Mouse (Mus musculus): ENCODE results near the gene Adgrg3. TPM values are rescaled to one million over a fixed set of nuclear protein-coding genes. Genes with fewer than 3 reads are reported as not detected.

The Adgrg3 gene
- polyA plus RNA-seq, 1 experiment, result 19.4 TPM

DNA sequence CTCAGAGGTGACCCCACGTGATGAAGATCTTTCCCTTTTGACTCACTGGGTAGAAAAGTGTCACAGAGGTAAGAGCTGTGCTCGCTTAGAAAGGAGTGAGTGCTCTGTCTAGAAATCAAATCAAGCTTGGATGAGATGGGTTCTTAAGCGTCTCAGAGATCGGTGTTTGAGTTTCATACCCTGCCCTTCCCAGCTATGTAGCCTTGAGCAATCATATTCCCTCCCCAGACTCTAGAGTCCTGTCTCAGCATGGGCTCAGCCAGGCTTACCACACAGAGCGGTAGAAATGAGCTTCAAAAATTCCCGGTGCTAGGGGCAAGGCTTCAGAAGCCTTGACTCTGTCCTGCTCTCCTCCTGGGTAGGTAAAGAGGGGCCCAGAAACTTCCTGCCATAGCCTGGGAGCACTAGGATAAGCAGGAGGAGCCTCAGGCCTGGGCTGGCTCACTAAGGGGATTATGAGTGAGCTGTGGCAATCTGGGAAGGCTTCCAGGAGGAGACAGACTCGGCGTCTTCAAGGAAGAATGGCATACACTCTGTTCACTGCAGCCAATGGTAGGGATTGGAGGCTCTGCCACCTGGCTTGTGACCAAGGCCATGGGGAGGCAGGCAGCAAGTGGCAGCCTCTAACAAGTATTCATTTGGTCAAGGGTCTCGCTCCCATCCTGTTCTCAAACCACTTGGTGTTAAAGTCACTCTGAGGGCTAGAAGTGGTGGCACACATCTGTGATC, 24.3 kb upstream of the Adgrg3 start:
- Histone ChIP-seq H3K36me3 (ENCODE audit: control insufficient read depth, insufficient read depth) (no peaks in the 10 kb centered on the region), H3K27me3 (ENCODE audit: control insufficient read depth, insufficient read depth, insufficient read length) (no peaks in the 10 kb centered on the region), H3ac (ENCODE audit: control insufficient read depth, insufficient read length, low read depth) (no peak overlapping the region), H3K4me3 (ENCODE audit: insufficient read depth, poor library complexity, severe bottlenecking) (no peak overlapping the region), H3K79me2 (ENCODE audit: control insufficient read depth, insufficient read depth) (no peaks in the 10 kb centered on the region), H3K79me3 (ENCODE audit: low read depth) (no peaks in the 10 kb centered on the region)
- TF ChIP-seq MAX (IDR thresholded peaks at IDR 0.05) (no peak), MYOD1 (IDR thresholded peaks at IDR 0.05; ENCODE audit: control insufficient read depth, insufficient read length, low read depth) (no peak), FOSL1 (IDR thresholded peaks at IDR 0.05; ENCODE audit: insufficient read depth, low read length, poor library complexity, severe bottlenecking) (no peak), CEBPB (IDR thresholded peaks at IDR 0.05; ENCODE audit: low read depth) (no peak), USF1 (IDR thresholded peaks at IDR 0.05; ENCODE audit: low read depth) (no peak), CTCF (IDR thresholded peaks at IDR 0.05; ENCODE audit: control insufficient read depth, insufficient read depth, insufficient read length) (no peak), MYOG (IDR thresholded peaks at IDR 0.05; ENCODE audit: control insufficient read depth, extremely low read depth, insufficient read length) (no peak)

DNA sequence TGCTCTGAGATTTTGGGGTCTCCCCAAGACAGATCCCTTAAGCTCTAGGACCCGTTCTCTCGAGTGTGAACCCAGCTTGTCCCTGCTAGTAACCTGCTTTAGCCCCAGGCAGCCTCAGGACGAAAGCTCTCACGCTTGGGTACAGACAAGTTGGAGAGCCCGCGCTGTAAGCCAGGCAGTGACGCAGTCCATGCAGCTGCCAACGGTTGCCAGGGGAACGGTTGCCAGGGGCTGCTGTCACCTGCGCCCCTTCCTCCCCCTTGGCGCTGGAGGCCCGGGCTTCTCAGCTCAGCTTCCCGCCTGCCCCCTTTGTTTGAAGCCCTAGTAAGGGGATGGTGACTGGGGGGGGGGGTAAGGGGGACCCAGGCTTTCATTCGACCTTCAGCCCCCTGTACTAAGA, 23.5 kb upstream of the Adgrg3 start:
- no peaks in the 10 kb centered on the region for H3K79me2 ChIP-seq (ENCODE audit: control insufficient read depth, insufficient read depth)
- no peak for TF ChIP-seq FOSL1 (IDR thresholded peaks at IDR 0.05; ENCODE audit: insufficient read depth, low read length, poor library complexity, severe bottlenecking)
- no peak for TF ChIP-seq CEBPB (IDR thresholded peaks at IDR 0.05; ENCODE audit: low read depth)
- no peak for TF ChIP-seq USF1 (IDR thresholded peaks at IDR 0.05; ENCODE audit: low read depth)
- TF ChIP-seq MYOG (IDR thresholded peaks at IDR 0.05; ENCODE audit: control insufficient read depth, extremely low read depth, insufficient read length), result no peak
- no peaks in the 10 kb centered on the region for H3K36me3 ChIP-seq (ENCODE audit: control insufficient read depth, insufficient read depth)
- H3K79me3 ChIP-seq (ENCODE audit: low read depth), result no peaks in the 10 kb centered on the region
- H3ac ChIP-seq (ENCODE audit: control insufficient read depth, insufficient read length, low read depth), result no peak overlapping the region
- no peak overlapping the region for H3K4me3 ChIP-seq (ENCODE audit: insufficient read depth, poor library complexity, severe bottlenecking)
- no peaks in the 10 kb centered on the region for H3K27me3 ChIP-seq (ENCODE audit: control insufficient read depth, insufficient read depth, insufficient read length)

GRCm38 (mm10) chr8:94994510-94994909, 23.0 kb upstream of the Adgrg3 start:
- no peaks in the 10 kb centered on the region for H3K79me3 ChIP-seq (ENCODE audit: low read depth)
- H3K79me2 ChIP-seq (ENCODE audit: control insufficient read depth, insufficient read depth), result no peaks in the 10 kb centered on the region
- H3ac ChIP-seq (ENCODE audit: control insufficient read depth, insufficient read length, low read depth), result no peak overlapping the region
- H3K4me3 ChIP-seq (ENCODE audit: insufficient read depth, poor library complexity, severe bottlenecking), result no peak overlapping the region
- TF ChIP-seq MAX (IDR thresholded peaks at IDR 0.05) (no peak), MYOG (IDR thresholded peaks at IDR 0.05; ENCODE audit: control insufficient read depth, extremely low read depth, insufficient read length) (no peak), MYOD1 (IDR thresholded peaks at IDR 0.05; ENCODE audit: control insufficient read depth, insufficient read length, low read depth) (no peak), CTCF (IDR thresholded peaks at IDR 0.05; ENCODE audit: control insufficient read depth, insufficient read depth, insufficient read length) (no peak), FOSL1 (IDR thresholded peaks at IDR 0.05; ENCODE audit: insufficient read depth, low read length, poor library complexity, severe bottlenecking) (no peak), CEBPB (IDR thresholded peaks at IDR 0.05; ENCODE audit: low read depth) (no peak), USF1 (IDR thresholded peaks at IDR 0.05; ENCODE audit: low read depth) (no peak)
- H3K27me3 ChIP-seq (ENCODE audit: control insufficient read depth, insufficient read depth, insufficient read length), result no peaks in the 10 kb centered on the region
- H3K36me3 ChIP-seq (ENCODE audit: control insufficient read depth, insufficient read depth), result no peaks in the 10 kb centered on the region

DNA sequence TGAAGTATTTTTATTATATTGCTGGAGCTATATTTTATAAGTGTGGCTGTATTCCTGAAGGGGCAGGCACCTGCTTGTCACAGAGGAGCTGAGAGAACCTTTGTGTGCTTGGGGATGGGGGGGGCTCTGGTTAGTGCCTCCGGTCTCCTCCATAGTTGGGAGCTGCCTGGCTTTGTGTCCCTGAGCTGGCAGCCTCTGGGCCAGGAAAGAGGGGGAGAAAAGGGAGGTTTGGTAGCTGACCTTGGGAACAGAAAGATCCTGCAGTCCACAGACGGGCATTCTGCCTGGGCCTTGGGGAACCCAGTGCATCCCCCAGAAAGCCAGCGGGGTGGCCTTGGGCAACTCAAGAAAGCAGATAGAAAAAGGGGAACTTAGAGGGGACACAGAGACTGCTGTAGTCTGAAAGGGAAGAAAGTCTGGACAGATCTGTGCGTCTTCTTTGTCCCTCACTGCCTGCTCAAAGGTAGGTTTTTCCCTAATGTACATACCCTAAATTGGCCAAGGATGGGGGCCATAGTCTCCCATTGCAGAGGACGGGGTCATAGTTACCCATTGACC, 22.1 kb upstream of the Adgrg3 start:
- no peak for TF ChIP-seq FOSL1 (IDR thresholded peaks at IDR 0.05; ENCODE audit: insufficient read depth, low read length, poor library complexity, severe bottlenecking)
- no peak for TF ChIP-seq USF1 (IDR thresholded peaks at IDR 0.05; ENCODE audit: low read depth)
- TF ChIP-seq MYOG (IDR thresholded peaks at IDR 0.05; ENCODE audit: control insufficient read depth, extremely low read depth, insufficient read length), result no peak
- no peak for TF ChIP-seq MYOD1 (IDR thresholded peaks at IDR 0.05; ENCODE audit: control insufficient read depth, insufficient read length, low read depth)
- no peak for TF ChIP-seq CEBPB (IDR thresholded peaks at IDR 0.05; ENCODE audit: low read depth)
- no peak for TF ChIP-seq CTCF (IDR thresholded peaks at IDR 0.05; ENCODE audit: control insufficient read depth, insufficient read depth, insufficient read length)
- no peak for TF ChIP-seq MAX (IDR thresholded peaks at IDR 0.05)
- no peaks in the 10 kb centered on the region for H3K79me3 ChIP-seq (ENCODE audit: low read depth)
- no peaks in the 10 kb centered on the region for H3K27me3 ChIP-seq (ENCODE audit: control insufficient read depth, insufficient read depth, insufficient read length)
- H3K79me2 ChIP-seq (ENCODE audit: control insufficient read depth, insufficient read depth), result no peaks in the 10 kb centered on the region
- no peak overlapping the region for H3ac ChIP-seq (ENCODE audit: control insufficient read depth, insufficient read length, low read depth)
- no peak overlapping the region for H3K4me3 ChIP-seq (ENCODE audit: insufficient read depth, poor library complexity, severe bottlenecking)
- H3K36me3 ChIP-seq (ENCODE audit: control insufficient read depth, insufficient read depth), result no peaks in the 10 kb centered on the region

GRCm38 (mm10) chr8:94996037-94996436, 21.5 kb upstream of the Adgrg3 start:
- Histone ChIP-seq H3K79me3 (ENCODE audit: low read depth) (no peaks in the 10 kb centered on the region), H3K4me3 (ENCODE audit: insufficient read depth, poor library complexity, severe bottlenecking) (no peak overlapping the region), H3K79me2 (ENCODE audit: control insufficient read depth, insufficient read depth) (no peaks in the 10 kb centered on the region), H3K27me3 (ENCODE audit: control insufficient read depth, insufficient read depth, insufficient read length) (no peaks in the 10 kb centered on the region), H3K36me3 (ENCODE audit: control insufficient read depth, insufficient read depth) (no peaks in the 10 kb centered on the region), H3ac (ENCODE audit: control insufficient read depth, insufficient read length, low read depth) (no peak overlapping the region)
- TF ChIP-seq USF1 (IDR thresholded peaks at IDR 0.05; ENCODE audit: low read depth), result no peak
- TF ChIP-seq CEBPB (IDR thresholded peaks at IDR 0.05; ENCODE audit: low read depth), result no peak
- TF ChIP-seq FOSL1 (IDR thresholded peaks at IDR 0.05; ENCODE audit: insufficient read depth, low read length, poor library complexity, severe bottlenecking), result no peak
- TF ChIP-seq MYOD1 (IDR thresholded peaks at IDR 0.05; ENCODE audit: control insufficient read depth, insufficient read length, low read depth), result no peak
- TF ChIP-seq MYOG (IDR thresholded peaks at IDR 0.05; ENCODE audit: control insufficient read depth, extremely low read depth, insufficient read length), result no peak
- no peak for TF ChIP-seq CTCF (IDR thresholded peaks at IDR 0.05; ENCODE audit: control insufficient read depth, insufficient read depth, insufficient read length)
- no peak for TF ChIP-seq MAX (IDR thresholded peaks at IDR 0.05)
